Mouse (Mus musculus) liver, embryonic 14.5 days (tissue): Measurements from ENCODE around the gene Tlr9. TPM values are rescaled to one million over a fixed set of nuclear protein-coding genes. Genes with fewer than 3 reads are reported as not detected.

ENCODE experiments used
- ATAC-seq: fragments of 200-750 bp; cut with Nextera tagmentation; 2 replicates; pipeline ENCODE4 v1.8.0; 2017; ENCODE audit warnings: moderate number of reproducible peaks, mild to moderate bottlenecking, moderate library complexity; ENCODE audit not compliant: insufficient read depth
- DNase-seq, 3 experiments: peaks; one replicate each; pipeline ENCODE4 v3.0.0-alpha.2; 2012 to 2013; ENCODE audit warnings: low read depth in 3 of 3, low spot score in 3 of 3
- H3K27ac ChIP-seq: fragments of 300-500 bp; sonication (generic); 2 replicates; pipeline ENCODE4 v1.5.1; 2014; ENCODE audit warnings: moderate library complexity, mild to moderate bottlenecking, control low read depth, inconsistent platforms
- H3K27me3 ChIP-seq: fragments of 300-500 bp; sonication (generic); 2 replicates; pipeline ENCODE4 v1.6.1; 2014; ENCODE audit warnings: mild to moderate bottlenecking, low read length, moderate library complexity; ENCODE audit not compliant: control insufficient read depth, insufficient read depth
- H3K36me3 ChIP-seq: fragments of 300-500 bp; sonication (generic); replicated peaks from 2 replicates; pipeline ENCODE4 v1.6.1; 2014; ENCODE audit warnings: low read depth; ENCODE audit not compliant: control insufficient read depth, insufficient read depth
- H3K4me1 ChIP-seq, 2 experiments: fragments of 200-500 bp in 1 of 2; fragments of 300-500 bp in 1 of 2; sonication (generic) in 1 of 2; replicated peaks; 2 replicates each; pipeline ENCODE4 v1.6.1; 2012 to 2014; ENCODE audit warnings: antibody characterized with exemption in 1 of 2, inconsistent platforms in 1 of 2, low read length in 1 of 2; ENCODE audit not compliant: control insufficient read depth in 2 of 2, insufficient read depth in 2 of 2
- H3K4me2 ChIP-seq: fragments of 300-500 bp; sonication (generic); 2 replicates; pipeline ENCODE4 v1.6.1; 2014; ENCODE audit warnings: low read depth, mild to moderate bottlenecking, control low read depth, moderate library complexity
- H3K4me3 ChIP-seq, 2 experiments: fragments of 200-500 bp in 1 of 2; fragments of 300-500 bp in 1 of 2; sonication (generic) in 1 of 2; 2 replicates each; pipeline ENCODE4 v1.5.1; 2012 to 2014; ENCODE audit warnings: low read depth in 2 of 2, low read length in 2 of 2, mild to moderate bottlenecking in 2 of 2, control low read depth in 1 of 2, inconsistent platforms in 1 of 2, moderate library complexity in 1 of 2; ENCODE audit not compliant: insufficient read depth in 1 of 2
- H3K9ac ChIP-seq: fragments of 300-500 bp; sonication (generic); replicated peaks from 2 replicates; pipeline ENCODE4 v1.6.1; 2014; ENCODE audit warnings: mild to moderate bottlenecking, control low read depth, moderate library complexity
- H3K9me3 ChIP-seq: fragments of 300-500 bp; sonication (generic); 2 replicates; pipeline ENCODE4 v1.6.1; 2016; ENCODE audit warnings: low read length, mixed read lengths; ENCODE audit not compliant: control insufficient read depth
- CTCF ChIP-seq: IDR thresholded peaks from 2 replicates; pipeline ENCODE4 v1.5.1; 2016; ENCODE audit warnings: antibody characterized with exemption, low read depth, control low read depth
- EP300 ChIP-seq: IDR thresholded peaks from 2 replicates; pipeline ENCODE4 v1.6.1; 2016; ENCODE audit warnings: antibody characterized with exemption, low read depth
- WGBS: fragments of 180-500 bp; shearing (Covaris S2); extraction: QIAGEN DNeasy Blood & Tissue Kit; methylation state at CpG from one replicate; pipeline ENCODE4 v1.1.7; 2014; ENCODE audit not compliant: insufficient replicate concordance; 5-methylcytosine and 5-hydroxymethylcytosine counted together
- polyA plus RNA-seq, 2 experiments: library from polyadenylated mRNA; depleted of rRNA in 1 of 2; stranded (reverse) in 1 of 2; unstranded in 1 of 2; fragments of >200 nt; fragmentation: Nextera tagmentation in 1 of 2; extraction: Ambion mirVana in 1 of 2; gene quantifications; 2 replicates each; pipeline versions ENCODE4 v1.2.1 to v1.2.3; 2012 to 2014

The Tlr9 gene
- polyA plus RNA-seq, 2 experiments = 0.06 to 0.29 TPM

DNA sequence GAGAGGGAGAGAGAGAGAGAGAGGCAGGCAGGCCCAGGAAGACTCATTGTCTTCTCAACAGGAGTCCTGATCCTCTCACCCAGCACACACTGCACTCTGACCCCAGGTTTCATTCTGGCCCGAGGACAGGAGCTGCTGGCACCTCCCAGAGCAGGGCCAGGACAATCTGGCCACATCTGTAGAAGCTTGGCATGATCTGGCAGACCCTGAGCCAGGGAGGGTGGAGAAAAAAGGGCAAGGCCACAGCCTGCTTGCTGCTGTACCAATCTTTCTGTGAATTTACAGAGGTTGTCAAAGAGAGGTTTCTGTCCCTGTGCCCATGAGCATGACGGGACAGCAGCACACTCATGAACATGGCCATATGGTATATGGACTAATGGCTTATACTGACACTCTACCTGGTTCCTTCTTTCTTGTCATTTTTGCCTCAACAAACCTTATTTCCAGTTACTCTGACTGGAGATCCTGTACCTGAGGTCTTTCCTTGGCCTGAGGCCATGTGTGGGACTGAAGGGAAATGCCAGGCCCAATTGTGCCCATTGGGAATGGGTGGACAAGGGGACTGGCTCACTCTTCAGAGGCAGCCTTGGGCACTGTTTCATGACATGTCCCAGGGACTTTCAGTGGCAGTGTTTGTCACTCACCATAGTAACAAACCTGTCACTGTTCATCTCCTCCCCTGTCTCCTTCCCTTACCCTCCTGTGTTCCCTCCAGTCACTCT, 44.7 kb downstream of the Tlr9 start:
- Histone ChIP-seq H3K27me3 (no peaks in the 10 kb centered on the region), H3K4me1 (peaks cover 0 to 4% of the 10 kb centered on the region in 2 experiments; a peak in 2 of 4 replicates), H3K4me3 (no peak overlapping the region), H3K9me3 (no peaks in the 10 kb centered on the region), H3K9ac (no peak overlapping the region), H3K27ac (no peak overlapping the region), H3K36me3 (no peaks in the 10 kb centered on the region), H3K4me2 (no peak overlapping the region)
- ATAC-seq (no peak), DNase-seq (no peak)
- WGBS = 46% methylated on average over 2 of the region's 2 CpGs
- TF ChIP-seq EP300 (no peak), CTCF (no peak)

DNA sequence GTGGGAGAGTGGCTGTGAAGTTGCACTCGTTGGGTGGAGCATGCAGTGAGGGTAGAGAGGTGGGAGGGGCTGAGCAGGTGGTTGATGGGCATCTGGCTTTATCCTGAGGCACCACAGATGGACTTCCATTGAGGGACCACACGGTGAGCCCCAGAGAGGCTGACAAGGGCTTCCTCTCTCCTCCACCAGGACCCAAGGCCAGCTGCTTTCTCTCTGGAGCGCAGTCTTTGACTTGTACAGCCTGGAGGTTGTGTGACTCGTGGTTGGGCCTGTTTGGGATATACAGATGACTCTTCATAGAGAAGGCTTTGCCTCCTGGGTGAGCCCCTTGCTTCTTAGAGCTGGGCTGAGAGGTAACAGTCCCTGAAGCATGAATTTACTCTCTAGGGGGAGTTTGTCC, 46.0 kb downstream of the Tlr9 start:
- DNase-seq (no peak), ATAC-seq (no peak)
- no peaks in the 10 kb centered on the region for H3K27me3 ChIP-seq
- H3K4me2 ChIP-seq = no peak overlapping the region
- H3K9me3 ChIP-seq = no peaks in the 10 kb centered on the region
- WGBS = 37% methylated on average over 4 of the region's 4 CpGs
- H3K36me3 ChIP-seq = no peaks in the 10 kb centered on the region
- H3K4me1 ChIP-seq = peaks cover 0 to 4% of the 10 kb centered on the region in 2 experiments; a peak in 2 of 4 replicates
- no peak overlapping the region for H3K27ac ChIP-seq
- no peak overlapping the region for H3K9ac ChIP-seq
- TF ChIP-seq CTCF (no peak), EP300 (no peak)
- no peak overlapping the region for H3K4me3 ChIP-seq

DNA sequence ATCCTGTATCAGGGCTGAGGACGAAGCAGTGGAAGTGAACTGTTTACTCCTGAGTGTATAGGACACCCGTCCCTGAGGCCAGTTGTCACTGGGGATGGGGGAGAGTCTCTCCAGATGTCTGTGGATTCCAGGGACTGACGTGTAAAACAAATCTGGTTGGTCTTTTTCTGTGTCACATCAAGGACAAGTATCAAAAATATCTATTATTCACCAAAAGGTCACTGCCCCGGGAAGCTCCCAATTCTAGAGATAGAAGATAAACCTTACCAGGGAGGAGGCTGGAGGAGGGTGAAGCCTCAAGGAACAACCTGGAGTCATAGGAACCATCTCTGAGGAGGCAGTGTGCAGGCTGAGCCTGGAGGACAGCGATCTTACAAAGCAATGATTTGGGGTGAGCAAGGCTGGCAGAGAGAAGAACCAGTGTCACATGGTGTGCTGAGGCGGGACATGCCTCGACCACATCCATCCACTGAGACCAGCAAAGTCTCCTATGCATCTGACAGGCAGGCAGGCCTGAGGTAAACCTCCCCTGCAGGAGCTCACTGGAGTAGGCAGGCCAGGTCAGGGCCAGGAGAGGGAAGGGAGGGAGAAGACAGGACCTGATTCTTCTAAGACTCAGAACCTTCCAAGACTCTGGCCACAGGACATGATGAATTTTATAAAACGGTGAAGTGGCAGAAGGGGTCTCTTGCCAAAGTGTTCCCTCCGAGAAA, 46.8 kb downstream of the Tlr9 start:
- DNase-seq (no peak), ATAC-seq (no peak)
- no peaks in the 10 kb centered on the region for H3K9me3 ChIP-seq
- H3K9ac ChIP-seq = no peak overlapping the region
- TF ChIP-seq CTCF (no peak), EP300 (no peak)
- H3K4me2 ChIP-seq = no peak overlapping the region
- peaks cover 0 to 4% of the 10 kb centered on the region in 2 experiments; a peak in 2 of 4 replicates for H3K4me1 ChIP-seq
- no peak overlapping the region for H3K27ac ChIP-seq
- no peaks in the 10 kb centered on the region for H3K27me3 ChIP-seq
- no peak overlapping the region for H3K4me3 ChIP-seq
- no peaks in the 10 kb centered on the region for H3K36me3 ChIP-seq
- 43% methylated on average over 9 of the region's 9 CpGs for WGBS

DNA sequence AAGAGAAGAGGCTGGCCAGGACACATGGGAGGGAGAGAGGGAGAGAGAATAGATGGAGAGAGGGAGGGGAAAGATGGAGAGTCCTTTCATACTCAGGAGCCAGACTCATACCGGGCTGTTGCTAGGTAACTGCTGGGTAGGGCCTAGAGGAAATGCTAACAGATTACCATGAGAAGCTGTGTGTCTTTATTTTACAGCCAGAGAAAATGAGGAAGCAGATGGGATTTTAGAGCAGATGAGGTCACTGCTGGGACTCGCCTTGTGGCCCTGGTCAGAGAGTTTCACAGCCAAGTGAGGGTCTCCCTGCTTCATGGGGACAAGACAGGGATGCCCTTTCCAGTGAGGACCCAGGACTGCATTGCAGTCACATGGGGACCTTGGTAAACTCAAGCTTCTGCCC, 47.5 kb downstream of the Tlr9 start:
- 25% methylated on average over 2 of the region's 2 CpGs for WGBS
- H3K4me2 ChIP-seq = no peak overlapping the region
- no peak overlapping the region for H3K4me3 ChIP-seq
- H3K9me3 ChIP-seq = no peaks in the 10 kb centered on the region
- ATAC-seq (no peak), DNase-seq (no peak)
- no peaks in the 10 kb centered on the region for H3K27me3 ChIP-seq
- peaks cover 0 to 4% of the 10 kb centered on the region in 2 experiments; a peak in 2 of 4 replicates for H3K4me1 ChIP-seq
- no peak overlapping the region for H3K9ac ChIP-seq
- no peak for TF ChIP-seq CTCF
- TF ChIP-seq EP300 = no peak
- no peak overlapping the region for H3K27ac ChIP-seq
- H3K36me3 ChIP-seq = no peaks in the 10 kb centered on the region

DNA sequence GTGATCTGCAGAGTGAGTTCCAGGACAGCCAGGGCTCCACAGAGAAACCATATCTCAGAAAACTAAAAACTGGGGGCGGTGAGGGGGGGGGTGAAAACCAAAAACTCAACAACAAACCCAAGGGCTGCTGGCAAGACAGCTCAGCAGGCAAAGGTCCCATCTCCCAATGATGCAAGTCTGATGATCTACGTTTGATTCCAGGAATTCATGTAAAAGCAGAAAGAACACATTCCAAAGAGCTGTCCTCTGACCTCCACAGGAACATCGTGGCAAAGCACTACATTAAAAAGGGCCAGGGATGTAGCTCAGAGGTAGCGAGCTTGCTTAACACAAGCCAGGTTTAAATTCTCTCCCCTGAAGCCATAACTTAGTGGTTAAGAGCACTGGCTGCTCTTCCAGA, 48.3 kb downstream of the Tlr9 start:
- Histone ChIP-seq H3K9ac (no peak overlapping the region), H3K4me2 (no peak overlapping the region), H3K27ac (no peak overlapping the region), H3K9me3 (no peaks in the 10 kb centered on the region), H3K4me1 (peaks cover 0 to 4% of the 10 kb centered on the region in 2 experiments; a peak in 2 of 4 replicates), H3K27me3 (no peaks in the 10 kb centered on the region), H3K4me3 (no peak overlapping the region), H3K36me3 (no peaks in the 10 kb centered on the region)
- 48% methylated on average over 4 of the region's 4 CpGs for WGBS
- ATAC-seq (no peak), DNase-seq (no peak)
- TF ChIP-seq CTCF (no peak), EP300 (no peak)
